Mouse (Mus musculus) myocyte (in vitro differentiated cells): ENCODE measurements at regions not wholly inside any gene's neighbourhood (a gene's known extent, or its start where the extent isn't known, plus 50 kb on each side); places are given as distances from the start of the nearest gene placed in this dataset.

Experiments used
- H3K27me3 ChIP-seq: one replicate; pipeline ENCODE4 v1.6.1; 2011; ENCODE audit not compliant: control insufficient read depth, insufficient read depth, insufficient read length
- H3K36me3 ChIP-seq: one replicate; pipeline ENCODE4 v1.6.1; 2011; ENCODE audit not compliant: control insufficient read depth, insufficient read depth
- H3K4me2 ChIP-seq: one replicate; pipeline ENCODE4 v1.6.1; 2011; ENCODE audit warnings: low read depth, control low read depth
- H3K4me3 ChIP-seq: one replicate; pipeline ENCODE4 v1.5.1; 2011; ENCODE audit warnings: mild to moderate bottlenecking, control low read depth, moderate library complexity
- H3K79me2 ChIP-seq: one replicate; pipeline ENCODE4 v1.6.1; 2011; ENCODE audit not compliant: control insufficient read depth, insufficient read depth
- H3ac ChIP-seq: one replicate; pipeline ENCODE4 v1.6.1; 2011; ENCODE audit not compliant: control insufficient read depth, insufficient read length
- CEBPB ChIP-seq: IDR thresholded peaks from 2 replicates; pipeline ENCODE4 v1.6.1; 2011; ENCODE audit warnings: mild to moderate bottlenecking, moderate library complexity; ENCODE audit not compliant: poor library complexity, insufficient read depth, severe bottlenecking
- E2F4 ChIP-seq: IDR thresholded peaks from one replicate; pipeline ENCODE4 v1.6.1; 2011; ENCODE audit warnings: mild to moderate bottlenecking, control low read depth, moderate library complexity; ENCODE audit not compliant: insufficient read depth
- MAX ChIP-seq: IDR thresholded peaks from one replicate; pipeline ENCODE4 v1.6.1; 2011; ENCODE audit warnings: low read depth, mild to moderate bottlenecking, control low read depth
- MYOD1 ChIP-seq, 3 experiments: IDR thresholded peaks; one replicate each; pipeline ENCODE4 v1.6.1; 2011; ENCODE audit warnings: control low read depth in 2 of 3, low read depth in 2 of 3, mild to moderate bottlenecking in 2 of 3, moderate library complexity in 1 of 3; ENCODE audit not compliant: insufficient read length in 2 of 3, control insufficient read depth in 1 of 3
- MYOG ChIP-seq, 3 experiments: IDR thresholded peaks; one replicate each; pipeline ENCODE4 v1.6.1; 2011; ENCODE audit warnings: control low read depth in 2 of 3, low read depth in 2 of 3, mild to moderate bottlenecking in 2 of 3; ENCODE audit not compliant: insufficient read length in 2 of 3, control insufficient read depth in 1 of 3, insufficient read depth in 1 of 3
- POLR2A ChIP-seq: IDR thresholded peaks from one replicate; pipeline ENCODE4 v1.6.1; 2011; ENCODE audit warnings: low read depth, mild to moderate bottlenecking, control low read depth, moderate library complexity; ENCODE audit not compliant: insufficient read length
- POLR2AphosphoS2 ChIP-seq: IDR thresholded peaks from one replicate; pipeline ENCODE4 v1.6.1; 2011; ENCODE audit warnings: low read depth, control low read depth; ENCODE audit not compliant: insufficient read length
- REST ChIP-seq: IDR thresholded peaks from one replicate; pipeline ENCODE4 v1.6.1; 2011; ENCODE audit warnings: mild to moderate bottlenecking, control low read depth, moderate library complexity; ENCODE audit not compliant: insufficient read depth, insufficient read length
- SRF ChIP-seq: IDR thresholded peaks from one replicate; pipeline ENCODE4 v1.6.1; 2011; ENCODE audit warnings: low read depth; ENCODE audit not compliant: control insufficient read depth, insufficient read length
- TCF12 ChIP-seq: IDR thresholded peaks from one replicate; pipeline ENCODE4 v1.6.1; 2011; ENCODE audit warnings: mild to moderate bottlenecking, control low read depth; ENCODE audit not compliant: poor library complexity, insufficient read depth, severe bottlenecking
- TCF3 ChIP-seq: IDR thresholded peaks from one replicate; pipeline ENCODE4 v1.6.1; 2011; ENCODE audit warnings: low read depth, control low read depth; ENCODE audit not compliant: insufficient read length
- USF1 ChIP-seq: IDR thresholded peaks from one replicate; pipeline ENCODE4 v1.6.1; 2011; ENCODE audit warnings: low read depth, mild to moderate bottlenecking, control low read depth, moderate library complexity

GRCm38 (mm10) chr9:116366193-116366592, 191.0 kb upstream of the Tgfbr2 start:
- Histone ChIP-seq H3K36me3 (no peaks in the 10 kb centered on the region), H3K79me2 (no peaks in the 10 kb centered on the region), H3ac (no peak overlapping the region), H3K27me3 (no peaks in the 10 kb centered on the region), H3K4me3 (no peak overlapping the region), H3K4me2 (no peak overlapping the region)
- no peak for TF ChIP-seq USF1
- peak in 1 of 3 experiments; percentile 61 for TF ChIP-seq MYOD1 (IDR thresholded peaks at IDR 0.05; ENCODE audit: control insufficient read depth in 1 of 3, insufficient read length in 2 of 3, low read depth in 2 of 3)
- no peak for TF ChIP-seq E2F4
- TF ChIP-seq CEBPB = no peak
- no peak for TF ChIP-seq REST
- TF ChIP-seq MAX = no peak
- peak in 1 of 3 experiments; percentile 35 for TF ChIP-seq MYOG (IDR thresholded peaks at IDR 0.05; ENCODE audit: control insufficient read depth in 1 of 3, insufficient read depth in 1 of 3, insufficient read length in 2 of 3, low read depth in 2 of 3)

- Histone ChIP-seq H3ac (no peak overlapping the region), H3K4me3 (no peak overlapping the region), H3K79me2 (no peaks in the 10 kb centered on the region), H3K4me2 (no peak overlapping the region), H3K27me3 (no peaks in the 10 kb centered on the region), H3K36me3 (no peaks in the 10 kb centered on the region)
- TF ChIP-seq USF1 (no peak), MYOG (IDR thresholded peaks at IDR 0.05; ENCODE audit: control insufficient read depth in 1 of 3, insufficient read depth in 1 of 3, insufficient read length in 2 of 3, low read depth in 2 of 3) (no peak), E2F4 (no peak), CEBPB (no peak)
Measured at GRCm38 (mm10) chr9:116365701-116366100, 190.5 kb upstream of the Tgfbr2 start.

GRCm38 (mm10) chr9:116365016-116365685, 190.0 kb upstream of the Tgfbr2 start:
- Histone ChIP-seq H3ac (no peak overlapping the region), H3K79me2 (no peaks in the 10 kb centered on the region), H3K4me3 (no peak overlapping the region), H3K4me2 (no peak overlapping the region), H3K36me3 (no peaks in the 10 kb centered on the region), H3K27me3 (no peaks in the 10 kb centered on the region)
- TF ChIP-seq SRF = no peak
- TF ChIP-seq E2F4 = no peak
- TF ChIP-seq USF1 = no peak
- TF ChIP-seq REST = no peak
- no peak for TF ChIP-seq TCF3
- no peak for TF ChIP-seq POLR2A
- TF ChIP-seq MYOG (IDR thresholded peaks at IDR 0.05; ENCODE audit: control insufficient read depth in 1 of 3, insufficient read depth in 1 of 3, insufficient read length in 2 of 3, low read depth in 2 of 3) = no peak
- no peak for TF ChIP-seq MAX
- no peak for TF ChIP-seq MYOD1 (IDR thresholded peaks at IDR 0.05; ENCODE audit: control insufficient read depth in 1 of 3, insufficient read length in 2 of 3, low read depth in 2 of 3)
- TF ChIP-seq POLR2AphosphoS2 = no peak
- TF ChIP-seq CEBPB = no peak
- no peak for TF ChIP-seq TCF12

- no peaks in the 10 kb centered on the region for H3K79me2 ChIP-seq
- H3ac ChIP-seq = no peak overlapping the region
- no peak overlapping the region for H3K4me2 ChIP-seq
- no peaks in the 10 kb centered on the region for H3K27me3 ChIP-seq
- no peaks in the 10 kb centered on the region for H3K36me3 ChIP-seq
- no peak overlapping the region for H3K4me3 ChIP-seq
- TF ChIP-seq SRF (no peak), MYOG (IDR thresholded peaks at IDR 0.05; ENCODE audit: control insufficient read depth in 1 of 3, insufficient read depth in 1 of 3, insufficient read length in 2 of 3, low read depth in 2 of 3) (no peak), REST (no peak), TCF12 (no peak), USF1 (no peak), POLR2A (no peak)
Measured at GRCm38 (mm10) chr9:116361092-116361491, 185.9 kb upstream of the Tgfbr2 start.

- Histone ChIP-seq H3K27me3 (no peaks in the 10 kb centered on the region), H3K4me2 (no peak overlapping the region), H3ac (no peak overlapping the region), H3K79me2 (no peaks in the 10 kb centered on the region), H3K36me3 (no peaks in the 10 kb centered on the region), H3K4me3 (no peak overlapping the region)
- TF ChIP-seq CEBPB (no peak), E2F4 (no peak), MYOD1 (IDR thresholded peaks at IDR 0.05; ENCODE audit: control insufficient read depth in 1 of 3, insufficient read length in 2 of 3, low read depth in 2 of 3) (no peak), POLR2A (no peak), POLR2AphosphoS2 (no peak), TCF3 (no peak), MYOG (IDR thresholded peaks at IDR 0.05; ENCODE audit: control insufficient read depth in 1 of 3, insufficient read depth in 1 of 3, insufficient read length in 2 of 3, low read depth in 2 of 3) (no peak)
Measured at GRCm38 (mm10) chr9:116354056-116354732, 179.0 kb upstream of the Tgfbr2 start.
